Mouse (Mus musculus) lung, embryonic 16.5 days (tissue): Measurements from ENCODE around the gene Synrg. TPM values are rescaled to one million over a fixed set of nuclear protein-coding genes. Genes with fewer than 3 reads are reported as not detected.

Experiments used
- ATAC-seq: fragments of 200-750 bp; cut with Nextera tagmentation; 2 replicates; pipeline ENCODE4 v1.8.0; 2017; ENCODE audit warnings: low read depth, mild to moderate bottlenecking, moderate library complexity
- H3K27ac ChIP-seq: fragments of 300-500 bp; sonication (generic); 2 replicates; pipeline ENCODE4 v1.5.1; 2014; ENCODE audit warnings: mild to moderate bottlenecking, control low read depth, low read length
- H3K27me3 ChIP-seq: fragments of 300-500 bp; sonication (generic); 2 replicates; pipeline ENCODE4 v1.6.1; 2014; ENCODE audit warnings: low read depth, low read length, mixed read lengths; ENCODE audit not compliant: control insufficient read depth, insufficient read depth
- H3K36me3 ChIP-seq: fragments of 300-500 bp; sonication (generic); 2 replicates; pipeline ENCODE4 v1.6.1; 2014; ENCODE audit warnings: low read length; ENCODE audit not compliant: control insufficient read depth, insufficient read depth
- H3K4me1 ChIP-seq: fragments of 300-500 bp; sonication (generic); replicated peaks from 2 replicates; pipeline ENCODE4 v1.6.1; 2014; ENCODE audit warnings: low read length, mixed read lengths; ENCODE audit not compliant: control insufficient read depth, insufficient read depth
- H3K4me2 ChIP-seq: fragments of 300-500 bp; sonication (generic); 2 replicates; pipeline ENCODE4 v1.6.1; 2014; ENCODE audit warnings: low read depth, low read length, control low read depth
- H3K4me3 ChIP-seq: fragments of 300-500 bp; sonication (generic); 2 replicates; pipeline ENCODE4 v1.5.1; 2014; ENCODE audit warnings: mild to moderate bottlenecking, low read length, control low read depth
- H3K9ac ChIP-seq: fragments of 300-500 bp; sonication (generic); 2 replicates; pipeline ENCODE4 v1.6.1; 2014; ENCODE audit warnings: low read length, control low read depth
- H3K9me3 ChIP-seq: fragments of 300-500 bp; sonication (generic); 2 replicates; pipeline ENCODE4 v1.6.1; 2016; ENCODE audit warnings: low read length; ENCODE audit not compliant: control insufficient read depth
- WGBS: fragments of 180-500 bp; shearing (Covaris S2); extraction: QIAGEN DNeasy Blood & Tissue Kit; methylation state at CpG from one replicate; pipeline ENCODE4 v1.1.7; 2014; 5-methylcytosine and 5-hydroxymethylcytosine counted together
- polyA plus RNA-seq: library from polyadenylated mRNA; unstranded; fragments of >200 nt; fragmentation: Nextera tagmentation; extraction: Ambion mirVana; gene quantifications from 2 replicates; pipeline ENCODE4 v1.2.1, GENCODE M21; 2015

Gene Synrg
- polyA plus RNA-seq, 1 experiment from 2014 or later = 11.1 TPM

- Histone ChIP-seq H3K4me1 (peaks cover 9% of the 10 kb centered on the region; the same call in 1 of the 2 replicates), H3K4me3 (peak within 1 kb of the TSS; percentile 72), H3K27me3 (no peaks in the 10 kb centered on the region; the same call in 1 of the 2 replicates), H3K9ac (peak within 1 kb of the TSS; percentile 80), H3K9me3 (no peaks in the 10 kb centered on the region), H3K36me3 (peaks cover 19% of the 10 kb centered on the region), H3K27ac (peak within 1 kb of the TSS; percentile 65), H3K4me2 (peak within 1 kb of the TSS; percentile 76)
- ATAC-seq = peak; percentile 98
- whole genome bisulfite sequencing = under 1% methylated on average over 49 of the region's 49 CpGs
These were observed 22.0 kb upstream of the Synrg start, which contains the start of gene Ddx52 for GRCm38 (mm10) chr11:83941950-83942840. Ddx52 (plus strand) TSS chr11:83942062.

- Histone ChIP-seq H3K9me3 (no peaks in the 10 kb centered on the region), H3K4me2 (no peak overlapping the region), H3K4me3 (no peak overlapping the region), H3K27me3 (no peaks in the 10 kb centered on the region), H3K9ac (no peak overlapping the region), H3K36me3 (peaks cover 68% of the 10 kb centered on the region), H3K27ac (no peak overlapping the region), H3K4me1 (no peaks in the 10 kb centered on the region)
- WGBS = 96% methylated on average over 2 of the region's 2 CpGs
- no peak for ATAC-seq
These were observed 7.4 kb upstream of the Synrg start for GRCm38 (mm10) chr11:83956822-83957221.

GRCm38 (mm10) chr11:83961983-83962382 is 2.2 kb upstream of the Synrg start:
- Histone ChIP-seq H3K27ac (no peak overlapping the region), H3K27me3 (no peaks in the 10 kb centered on the region), H3K4me2 (no peak overlapping the region), H3K4me3 (no peak overlapping the region), H3K9ac (no peak overlapping the region), H3K4me1 (peaks cover 3% of the 10 kb centered on the region; the same call in 1 of the 2 replicates), H3K9me3 (no peaks in the 10 kb centered on the region), H3K36me3 (peaks cover 35% of the 10 kb centered on the region)
- no peak for ATAC-seq
- 90% methylated on average over 3 of the region's 3 CpGs for WGBS

- 37% methylated on average over 8 of the region's 8 CpGs for WGBS
- H3K36me3 ChIP-seq = no peaks in the 10 kb centered on the region
- no peak overlapping the region for H3K27ac ChIP-seq
- H3K4me1 ChIP-seq = peaks cover 3% of the 10 kb centered on the region; the same call in 1 of the 2 replicates
- H3K4me2 ChIP-seq = no peak overlapping the region
- H3K27me3 ChIP-seq = no peaks in the 10 kb centered on the region
- H3K4me3 ChIP-seq = no peak overlapping the region
- H3K9ac ChIP-seq = no peak overlapping the region
- H3K9me3 ChIP-seq = no peaks in the 10 kb centered on the region
- no peak for ATAC-seq
These were observed 3.4 kb downstream of the Synrg start for GRCm38 (mm10) chr11:83967436-83968204.

- no peak overlapping the region for H3K4me2 ChIP-seq
- H3K27me3 ChIP-seq = no peaks in the 10 kb centered on the region
- WGBS = 72% methylated on average over 6 of the region's 6 CpGs
These were observed 4.0 kb downstream of the Synrg start for GRCm38 (mm10) chr11:83968205-83968575.

GRCm38 (mm10) chr11:83969040-83969439 is 4.8 kb downstream of the Synrg start:
- Histone ChIP-seq H3K4me2 (no peak overlapping the region), H3K36me3 (no peaks in the 10 kb centered on the region), H3K4me3 (no peak overlapping the region), H3K9ac (no peak overlapping the region), H3K4me1 (peaks cover under 1% of the 10 kb centered on the region; the same call in 1 of the 2 replicates), H3K27ac (no peak overlapping the region), H3K27me3 (no peaks in the 10 kb centered on the region), H3K9me3 (no peaks in the 10 kb centered on the region)
- ATAC-seq = no peak
- WGBS = 86% methylated on average over 3 of the region's 3 CpGs

More at GRCm38 (mm10) chr11:83968205-83968575, 4.0 kb downstream of the Synrg start:
- Histone ChIP-seq H3K27ac (no peak overlapping the region), H3K4me3 (no peak overlapping the region), H3K9ac (no peak overlapping the region), H3K9me3 (no peaks in the 10 kb centered on the region), H3K4me1 (peaks cover 3% of the 10 kb centered on the region; the same call in 1 of the 2 replicates), H3K36me3 (no peaks in the 10 kb centered on the region)
- no peak for ATAC-seq

GRCm38 (mm10) chr11:83974561-83975346 is 10.5 kb downstream of the Synrg start:
- Histone ChIP-seq H3K4me3 (no peak overlapping the region), H3K9me3 (no peaks in the 10 kb centered on the region), H3K4me1 (no peaks in the 10 kb centered on the region), H3K27ac (no peak overlapping the region), H3K27me3 (no peaks in the 10 kb centered on the region), H3K36me3 (0 out of 2 replicates have a peak, but pooled peaks cover 6% of the 10 kb centered on the region), H3K4me2 (no peak overlapping the region), H3K9ac (no peak overlapping the region)
- WGBS = 79% methylated on average over 7 of the region's 7 CpGs
- ATAC-seq = no peak

GRCm38 (mm10) chr11:83975488-83975887 is 11.3 kb downstream of the Synrg start:
- H3K27ac ChIP-seq = no peak overlapping the region
- no peaks in the 10 kb centered on the region for H3K4me1 ChIP-seq
- no peaks in the 10 kb centered on the region for H3K9me3 ChIP-seq
- H3K27me3 ChIP-seq = no peaks in the 10 kb centered on the region
- 0 out of 2 replicates have a peak, but pooled peaks cover 8% of the 10 kb centered on the region for H3K36me3 ChIP-seq
- H3K9ac ChIP-seq = no peak overlapping the region
- ATAC-seq = no peak
- no peak overlapping the region for H3K4me3 ChIP-seq
- WGBS = 91% methylated on average over 1 of the region's 1 CpGs
- no peak overlapping the region for H3K4me2 ChIP-seq
